Mouse (Mus musculus) T-helper 2 cell (primary cell): ENCODE results near the gene Zfp977.
"Not testable (repeated sequence)": the region's sequence is repeated elsewhere in the genome, so short reads cannot be mapped to it uniquely, and the experiment has no call there.

Source experiments
- in situ Hi-C: fragments of 300-600 bp; cut with MboI, MseI; formaldehyde crosslinking; loops from one replicate; pipeline ENCODE4 v1.15.1; 2025; ENCODE audit warnings: high pct_unique_total_duplicates

Gene Zfp977

GRCm38 (mm10) chr7:42592413-42592812 lies at the start of gene Zfp977:
Zfp977 (minus strand) TSS chr7:42592547.
- in situ Hi-C loops = not testable (repeated sequence)

- in situ Hi-C loops = not testable (repeated sequence)
Observed at GRCm38 (mm10) chr7:42631031-42631430, 38.7 kb upstream of the Zfp977 start.

GRCm38 (mm10) chr7:42595666-42596065 lies 3.3 kb upstream of the Zfp977 start:
- in situ Hi-C loops = not testable (repeated sequence)

DNA sequence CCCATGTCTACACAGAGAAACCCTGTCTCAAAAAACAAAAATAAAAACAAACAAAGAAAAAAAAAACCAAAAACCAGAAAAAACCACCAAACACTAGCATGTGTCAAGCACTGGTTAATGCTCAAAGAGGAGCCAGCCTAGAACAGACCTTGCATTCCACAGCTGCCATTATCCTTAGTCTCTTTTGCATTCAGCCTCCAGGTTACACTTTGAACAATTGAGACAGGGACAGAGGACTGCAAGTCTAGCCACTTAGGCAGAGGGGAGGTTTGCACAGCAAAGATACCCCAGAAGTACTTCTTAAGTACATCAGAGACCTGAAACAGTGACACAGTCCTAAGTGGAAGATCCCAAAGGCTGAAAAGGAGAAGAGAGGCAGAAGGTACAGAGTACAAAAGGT lies 1.0 kb downstream of the Zfp977 start:
- in situ Hi-C loops = not testable (repeated sequence)

GRCm38 (mm10) chr7:42578488-42578887 lies 13.9 kb downstream of the Zfp977 start, which contains the start of gene Gm21028:
Gm21028 (minus strand) TSS chr7:42578588.
- in situ Hi-C loops = no loop called here

- in situ Hi-C loops = no loop called here
Observed at GRCm38 (mm10) chr7:42551766-42552165, 40.6 kb downstream of the Zfp977 start.
